Mouse (Mus musculus): ENCODE data around the gene Fam19a4. TPM values are rescaled to one million over a fixed set of nuclear protein-coding genes. Genes with fewer than 3 reads are reported as not detected.
A peak's percentile ranks its signal among the peaks of the same experiment; 100 is the strongest.

Fam19a4 gene
- polyA plus RNA-seq, 1 experiment from 2014 or later = 0.05 TPM

DNA sequence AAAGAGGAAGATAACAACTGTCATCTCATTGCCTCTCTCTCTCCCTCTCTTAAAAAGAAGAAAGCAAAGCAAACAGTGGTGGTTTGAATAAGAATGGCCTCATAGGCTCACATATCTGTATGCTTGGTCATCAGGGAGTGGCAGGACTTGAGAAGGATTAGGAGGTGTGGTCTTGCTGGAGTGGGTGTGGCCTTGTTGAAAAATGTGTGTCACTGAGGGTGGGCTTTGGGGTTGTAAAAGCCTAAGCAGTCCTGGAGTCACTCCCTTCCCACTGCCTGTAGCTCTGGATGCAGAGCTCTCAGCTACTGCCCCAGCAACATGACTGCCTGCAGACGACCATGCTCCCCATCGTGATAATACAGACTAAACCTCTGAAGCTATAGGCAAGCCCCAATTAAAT lies 22.1 kb upstream of the Fam19a4 start:
- Histone ChIP-seq H3K9me3 (ENCODE audit: control insufficient read depth) (0 out of 2 replicates have a peak, but pooled peaks cover 4% of the 10 kb centered on the region), H3K9ac (ENCODE audit: low read depth, low read length) (no peak overlapping the region), H3K4me1 (replicated peaks; ENCODE audit: control insufficient read depth, insufficient read depth, low read length) (no peaks in the 10 kb centered on the region), H3K4me2 (replicated peaks; ENCODE audit: low read depth) (no peak overlapping the region), H3K4me3 (ENCODE audit: low read depth, low read length) (no peak overlapping the region), H3K27ac (ENCODE audit: low read depth, low read length) (no peak overlapping the region), H3K36me3 (ENCODE audit: control insufficient read depth, insufficient read depth) (no peaks in the 10 kb centered on the region), H3K27me3 (replicated peaks; ENCODE audit: control insufficient read depth, insufficient read depth, low read length) (no peaks in the 10 kb centered on the region)
- WGBS = 87% methylated on average over 2 of the region's 2 CpGs
- ATAC-seq = no peak
- no peak for TF ChIP-seq CTCF (IDR thresholded peaks at IDR 0.05; ENCODE audit: low read depth)

DNA sequence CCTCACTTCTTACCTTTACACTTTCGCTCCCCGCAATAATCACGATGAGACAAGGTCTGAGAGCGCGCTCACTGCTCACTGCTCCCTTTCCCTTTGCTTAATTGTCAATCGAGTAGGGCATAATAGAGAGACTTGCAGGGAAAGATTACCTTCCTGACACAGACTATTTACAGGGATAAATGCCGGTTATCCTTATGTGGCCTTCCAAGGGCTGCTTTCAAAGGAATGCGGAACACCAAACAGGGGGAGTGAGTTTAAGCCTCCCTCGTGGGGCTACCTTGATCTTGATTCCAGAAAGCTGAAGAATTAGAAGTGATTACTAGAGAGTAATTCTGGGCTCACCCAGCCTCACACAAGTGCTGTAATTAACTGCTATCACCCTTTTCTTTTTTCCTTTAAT lies 19.8 kb upstream of the Fam19a4 start:
- no peak overlapping the region for H3K4me2 ChIP-seq (replicated peaks; ENCODE audit: low read depth)
- H3K9me3 ChIP-seq (ENCODE audit: control insufficient read depth) = no peaks in the 10 kb centered on the region
- 40% methylated on average over 9 of the region's 9 CpGs for WGBS
- no peak overlapping the region for H3K9ac ChIP-seq (ENCODE audit: low read depth, low read length)
- H3K27ac ChIP-seq (ENCODE audit: low read depth, low read length) = no peak overlapping the region
- no peak for TF ChIP-seq CTCF (IDR thresholded peaks at IDR 0.05; ENCODE audit: low read depth)
- ATAC-seq = no peak
- no peaks in the 10 kb centered on the region for H3K4me1 ChIP-seq (replicated peaks; ENCODE audit: control insufficient read depth, insufficient read depth, low read length)
- no peaks in the 10 kb centered on the region for H3K36me3 ChIP-seq (ENCODE audit: control insufficient read depth, insufficient read depth)
- no peaks in the 10 kb centered on the region for H3K27me3 ChIP-seq (replicated peaks; ENCODE audit: control insufficient read depth, insufficient read depth, low read length)
- no peak overlapping the region for H3K4me3 ChIP-seq (ENCODE audit: low read depth, low read length)

DNA sequence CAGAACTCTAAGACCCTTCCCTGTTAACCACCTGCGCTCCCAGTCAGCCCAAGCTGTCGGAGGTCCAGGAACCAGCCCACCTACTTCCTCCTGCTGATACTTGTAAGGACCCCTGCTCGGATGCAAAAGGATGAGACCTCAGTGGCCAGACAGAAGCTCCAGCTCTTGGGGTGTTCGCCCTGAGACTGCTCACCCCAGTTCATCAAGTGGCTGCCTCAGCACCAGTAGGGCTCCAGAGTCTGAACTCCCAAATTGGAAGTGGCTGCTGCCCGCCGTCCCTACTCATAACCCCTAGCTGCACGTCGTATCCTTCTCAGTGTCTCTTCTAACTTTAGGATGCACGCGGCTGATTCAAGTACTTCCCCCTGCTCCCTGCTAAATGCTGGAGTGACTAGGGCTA lies 614 bp downstream of the Fam19a4 start:
- Histone ChIP-seq H3K27me3 (replicated peaks; ENCODE audit: control insufficient read depth, insufficient read depth, low read length) (peaks cover 23% of the 10 kb centered on the region), H3K4me1 (replicated peaks; ENCODE audit: control insufficient read depth, insufficient read depth, low read length) (no peaks in the 10 kb centered on the region), H3K9ac (ENCODE audit: low read depth, low read length) (no peak overlapping the region), H3K27ac (ENCODE audit: low read depth, low read length) (no peak overlapping the region), H3K9me3 (ENCODE audit: control insufficient read depth) (no peaks in the 10 kb centered on the region), H3K4me3 (ENCODE audit: low read depth, low read length) (peak overlapping the region; percentile 39), H3K4me2 (replicated peaks; ENCODE audit: low read depth) (peak overlapping the region; percentile 66), H3K36me3 (ENCODE audit: control insufficient read depth, insufficient read depth) (no peaks in the 10 kb centered on the region)
- no peak for TF ChIP-seq CTCF (IDR thresholded peaks at IDR 0.05; ENCODE audit: low read depth)
- no peak for ATAC-seq
- WGBS = 3% methylated on average over 10 of the region's 10 CpGs

DNA sequence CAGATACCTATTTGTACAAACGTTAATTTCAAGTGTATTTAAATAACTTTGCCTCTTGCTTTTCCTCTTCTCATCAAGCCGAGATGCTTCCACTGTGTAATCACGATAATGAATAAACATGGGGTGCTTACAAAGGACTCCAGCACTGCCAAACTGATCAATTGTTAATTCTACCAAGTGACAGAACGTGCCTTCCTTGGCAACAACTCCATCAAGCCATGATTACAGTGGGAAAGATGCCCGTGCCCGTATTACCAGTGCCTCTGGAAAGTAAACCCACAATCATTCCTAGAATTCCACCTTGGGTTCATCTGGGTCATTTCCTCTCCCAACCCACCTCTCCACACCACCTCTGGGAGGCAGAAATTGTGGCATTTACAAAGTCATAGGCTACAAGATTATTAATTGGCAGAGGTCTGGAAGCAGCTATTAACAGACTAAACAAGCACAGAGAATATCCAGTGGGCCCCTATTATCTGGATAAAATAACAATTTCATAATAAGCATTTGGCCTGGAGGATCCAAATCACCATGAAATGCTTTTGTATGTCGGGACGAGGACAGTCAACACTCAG lies 7.9 kb downstream of the Fam19a4 start:
- 65% methylated on average over 8 of the region's 8 CpGs for WGBS

DNA sequence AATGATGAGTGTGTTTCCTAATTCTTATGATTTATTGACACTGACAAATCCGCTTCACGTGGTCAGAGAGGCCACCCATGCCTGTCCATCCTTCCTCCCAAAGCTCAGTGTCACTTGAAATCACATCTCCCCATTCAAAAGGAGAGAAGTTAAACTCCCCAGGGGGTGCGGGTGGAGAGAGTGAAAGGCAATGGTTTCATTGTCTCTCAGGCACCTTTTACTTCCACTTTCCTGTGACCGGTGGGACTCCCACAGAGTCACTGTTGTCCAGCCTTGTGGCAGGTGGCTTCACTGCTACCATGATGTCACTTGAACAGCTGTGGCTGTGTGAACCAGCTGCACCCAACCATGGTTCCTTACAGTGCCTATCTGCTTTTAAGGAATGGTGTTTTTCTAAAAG lies 11.8 kb downstream of the Fam19a4 start:
- no peaks in the 10 kb centered on the region for H3K4me1 ChIP-seq (replicated peaks; ENCODE audit: control insufficient read depth, insufficient read depth, low read length)
- no peak overlapping the region for H3K9ac ChIP-seq (ENCODE audit: low read depth, low read length)
- no peaks in the 10 kb centered on the region for H3K36me3 ChIP-seq (ENCODE audit: control insufficient read depth, insufficient read depth)
- no peak for TF ChIP-seq CTCF (IDR thresholded peaks at IDR 0.05; ENCODE audit: low read depth)
- no peak overlapping the region for H3K4me3 ChIP-seq (ENCODE audit: low read depth, low read length)
- no peaks in the 10 kb centered on the region for H3K9me3 ChIP-seq (ENCODE audit: control insufficient read depth)
- WGBS = 38% methylated on average over 4 of the region's 4 CpGs
- no peak for ATAC-seq
- no peak overlapping the region for H3K4me2 ChIP-seq (replicated peaks; ENCODE audit: low read depth)
- no peaks in the 10 kb centered on the region for H3K27me3 ChIP-seq (replicated peaks; ENCODE audit: control insufficient read depth, insufficient read depth, low read length)
- H3K27ac ChIP-seq (ENCODE audit: low read depth, low read length) = no peak overlapping the region

More for the DNA sequence above, 7.9 kb downstream of the Fam19a4 start:
- Histone ChIP-seq H3K4me1 (replicated peaks; ENCODE audit: control insufficient read depth, insufficient read depth, low read length) (no peaks in the 10 kb centered on the region), H3K9ac (ENCODE audit: low read depth, low read length) (no peak overlapping the region), H3K36me3 (ENCODE audit: control insufficient read depth, insufficient read depth) (no peaks in the 10 kb centered on the region), H3K4me2 (replicated peaks; ENCODE audit: low read depth) (no peak overlapping the region), H3K4me3 (ENCODE audit: low read depth, low read length) (no peak overlapping the region), H3K27me3 (replicated peaks; ENCODE audit: control insufficient read depth, insufficient read depth, low read length) (no peaks in the 10 kb centered on the region), H3K9me3 (ENCODE audit: control insufficient read depth) (no peaks in the 10 kb centered on the region), H3K27ac (ENCODE audit: low read depth, low read length) (no peak overlapping the region)
- no peak for ATAC-seq
- no peak for TF ChIP-seq CTCF (IDR thresholded peaks at IDR 0.05; ENCODE audit: low read depth)

DNA sequence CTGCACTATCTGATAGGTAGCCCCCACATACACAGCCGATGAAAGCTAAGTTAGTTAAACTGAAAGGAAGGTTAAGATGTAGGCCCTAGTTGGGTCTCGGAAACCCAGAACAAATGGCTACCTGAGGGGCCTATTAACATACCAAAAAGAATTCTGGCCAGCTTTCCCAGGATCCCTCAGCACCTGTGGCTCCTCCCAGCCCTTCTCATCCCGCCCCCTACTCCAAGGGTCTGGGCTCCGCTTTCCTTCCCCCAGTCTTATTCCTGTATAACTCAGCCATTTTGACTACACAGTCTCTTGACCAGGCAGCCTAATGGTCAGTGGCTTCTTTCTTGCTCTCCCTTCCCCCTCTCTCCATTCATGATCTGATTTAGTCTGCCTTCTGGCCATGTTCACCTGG lies 13.7 kb downstream of the Fam19a4 start:
- H3K9ac ChIP-seq (ENCODE audit: low read depth, low read length) = no peak overlapping the region
- H3K4me3 ChIP-seq (ENCODE audit: low read depth, low read length) = no peak overlapping the region
- H3K4me1 ChIP-seq (replicated peaks; ENCODE audit: control insufficient read depth, insufficient read depth, low read length) = no peaks in the 10 kb centered on the region
- WGBS = 91% methylated on average over 4 of the region's 4 CpGs
- TF ChIP-seq CTCF (IDR thresholded peaks at IDR 0.05; ENCODE audit: low read depth) = no peak
- H3K27ac ChIP-seq (ENCODE audit: low read depth, low read length) = no peak overlapping the region
- no peak overlapping the region for H3K4me2 ChIP-seq (replicated peaks; ENCODE audit: low read depth)
- no peaks in the 10 kb centered on the region for H3K36me3 ChIP-seq (ENCODE audit: control insufficient read depth, insufficient read depth)
- H3K9me3 ChIP-seq (ENCODE audit: control insufficient read depth) = no peaks in the 10 kb centered on the region
- H3K27me3 ChIP-seq (replicated peaks; ENCODE audit: control insufficient read depth, insufficient read depth, low read length) = no peaks in the 10 kb centered on the region
- ATAC-seq = no peak

All from intestine, postnatal 0 days (tissue).